Mouse (Mus musculus): ENCODE results near the gene Padi3. TPM values are rescaled to one million over a fixed set of nuclear protein-coding genes. Genes with fewer than 3 reads are reported as not detected.

Gene Padi3
- total and polyA plus RNA-seq, 2 experiments = not detected

DNA sequence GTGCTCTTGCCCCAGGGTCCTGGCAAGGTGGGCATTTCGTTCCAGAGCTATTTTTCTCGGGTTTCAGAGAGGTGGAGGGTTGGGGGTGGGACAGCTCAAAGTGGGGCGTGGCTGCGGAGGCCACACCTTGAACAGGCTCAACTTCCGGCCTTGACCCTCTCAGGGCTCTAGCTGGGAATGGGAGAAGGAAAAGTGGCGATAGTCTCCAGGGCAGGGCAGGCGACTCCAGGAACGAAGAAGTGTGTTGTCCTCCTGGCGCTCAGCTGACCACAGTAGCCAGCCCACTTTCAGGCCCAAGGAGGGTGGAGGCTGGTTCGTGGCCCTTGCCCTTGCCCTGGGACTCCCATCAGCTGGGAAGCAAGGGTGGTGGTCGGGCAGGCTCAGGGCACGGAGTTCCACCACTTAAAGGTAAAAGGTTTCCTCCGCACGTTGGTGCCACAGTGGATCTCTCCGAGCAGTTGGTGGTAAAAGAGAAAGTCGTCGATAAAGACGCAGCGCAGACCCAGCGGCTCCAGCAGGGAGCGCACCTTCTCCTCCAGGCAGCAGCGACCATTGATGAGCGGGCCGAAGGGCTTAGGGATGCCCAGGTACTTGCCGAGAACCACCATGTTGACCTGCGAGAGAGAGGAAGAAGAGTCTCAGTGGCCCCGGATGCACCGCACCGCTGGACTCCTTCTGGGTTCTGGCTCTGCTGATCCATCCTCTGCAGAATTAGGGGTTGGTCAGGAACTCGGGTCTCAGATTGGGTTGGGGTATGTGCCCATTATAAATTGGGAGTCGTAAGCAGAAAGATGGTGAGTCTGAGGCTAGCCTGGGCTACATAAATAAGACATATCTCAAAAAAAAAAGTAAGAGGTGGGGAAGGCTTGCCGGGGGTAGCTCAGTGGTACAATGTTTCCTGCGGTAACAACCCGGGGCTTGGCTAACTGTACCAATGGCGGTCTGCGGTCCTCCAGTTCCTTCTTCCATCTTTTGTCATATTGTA is 4.1 kb upstream of the Padi3 start:
- Histone ChIP-seq H3K4me1 (ENCODE audit: control insufficient read depth, insufficient read depth, low read length) (peaks cover 10% of the 10 kb centered on the region), H3K36me3 (ENCODE audit: control insufficient read depth, insufficient read depth, low read length) (no peaks in the 10 kb centered on the region), H3K4me3 (ENCODE audit: insufficient read depth, low read depth, low read length) (peak overlapping the region; percentile 57), H3K79me2 (ENCODE audit: control insufficient read depth, insufficient read depth, low read length) (no peaks in the 10 kb centered on the region), H3K27me3 (ENCODE audit: control insufficient read depth, insufficient read depth, low read length) (no peaks in the 10 kb centered on the region), H3K9ac (ENCODE audit: low read depth, low read length) (peak overlapping the region; percentile 65), H3K27ac (replicated peaks; ENCODE audit: insufficient read depth, low read depth, low read length) (no peak overlapping the region)
- no peak for TF ChIP-seq POLR2A (IDR thresholded peaks at IDR 0.05; ENCODE audit: extremely low read depth, insufficient read depth, low read length)
- TF ChIP-seq CTCF (IDR thresholded peaks at IDR 0.05; ENCODE audit: low read depth, low read length) = peak; percentile 60
- 28% methylated on average over 36 of the region's 36 CpGs for WGBS
- DNase-seq (ENCODE audit: extremely low read depth, low read depth, low spot score) = no peak

DNA sequence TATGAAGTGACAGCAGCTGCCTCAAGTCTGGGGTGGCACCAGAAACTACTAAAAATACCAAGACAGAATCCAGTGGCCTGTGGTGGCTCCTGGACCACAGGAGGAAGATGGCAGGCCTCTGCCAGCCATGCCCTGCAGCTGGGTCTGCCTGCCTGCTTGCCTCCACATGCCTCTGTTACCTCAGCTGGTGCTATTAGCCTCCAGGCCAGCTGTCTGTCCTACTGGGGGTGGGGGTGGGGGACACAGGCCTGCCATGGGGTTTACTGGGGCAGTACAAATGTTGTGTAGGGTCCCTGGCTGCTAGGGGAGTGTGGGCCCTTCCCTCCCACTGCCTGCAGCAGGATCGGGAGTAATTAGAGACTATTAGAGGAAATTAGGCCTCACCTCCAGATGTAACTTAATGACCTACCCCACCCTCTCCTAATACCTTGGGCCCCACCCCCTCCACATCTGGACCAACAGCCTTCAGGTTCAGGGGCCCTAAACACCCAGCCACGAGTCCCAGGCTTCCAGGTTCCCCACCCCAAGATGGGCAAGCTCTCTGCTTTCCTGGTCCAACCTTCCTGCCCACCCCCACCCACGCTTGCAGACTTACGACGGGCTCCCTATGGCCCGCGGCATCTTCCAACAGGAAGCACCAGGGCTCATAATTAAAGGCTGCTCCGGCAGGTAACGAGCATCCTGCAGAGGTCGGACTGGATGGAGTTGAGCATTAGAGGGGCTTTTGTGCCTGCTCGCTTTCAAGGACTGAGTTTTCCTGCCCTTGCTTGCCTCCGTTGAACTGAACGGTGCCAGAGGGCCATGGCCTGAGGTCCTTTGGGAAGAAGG is 3.1 kb upstream of the Padi3 start:
- DNase-seq (ENCODE audit: extremely low read depth, low read depth, low spot score) = no peak
- H3K27ac ChIP-seq (replicated peaks; ENCODE audit: insufficient read depth, low read depth, low read length) = no peak overlapping the region
- no peak overlapping the region for H3K4me3 ChIP-seq (ENCODE audit: insufficient read depth, low read depth, low read length)
- H3K79me2 ChIP-seq (ENCODE audit: control insufficient read depth, insufficient read depth, low read length) = no peaks in the 10 kb centered on the region
- TF ChIP-seq POLR2A (IDR thresholded peaks at IDR 0.05; ENCODE audit: extremely low read depth, insufficient read depth, low read length) (no peak), CTCF (IDR thresholded peaks at IDR 0.05; ENCODE audit: low read depth, low read length) (no peak)
- no peak overlapping the region for H3K9ac ChIP-seq (ENCODE audit: low read depth, low read length)
- H3K27me3 ChIP-seq (ENCODE audit: control insufficient read depth, insufficient read depth, low read length) = no peaks in the 10 kb centered on the region
- no peaks in the 10 kb centered on the region for H3K36me3 ChIP-seq (ENCODE audit: control insufficient read depth, insufficient read depth, low read length)
- 50% methylated on average over 13 of the region's 13 CpGs for WGBS
- H3K4me1 ChIP-seq (ENCODE audit: control insufficient read depth, insufficient read depth, low read length) = peaks cover 10% of the 10 kb centered on the region

DNA sequence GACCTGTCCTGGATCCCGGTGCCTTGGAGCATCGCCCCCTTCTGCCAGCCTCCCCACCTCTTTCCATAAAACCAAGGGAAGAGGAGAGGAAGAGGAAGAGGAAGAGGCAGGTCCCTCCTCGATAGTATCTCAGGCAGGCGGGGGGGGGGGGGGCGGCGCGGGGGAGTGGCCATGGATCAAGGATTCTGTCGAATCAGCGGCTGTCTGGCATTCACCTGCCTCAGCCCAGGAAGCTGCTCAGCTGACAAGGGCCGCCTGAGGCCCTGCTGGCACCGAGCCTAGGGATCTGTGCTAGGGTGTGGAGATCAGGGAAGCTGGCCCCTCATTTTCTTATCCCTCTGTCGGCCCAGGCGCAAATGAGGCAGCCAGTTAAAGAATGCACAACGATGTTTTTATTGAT is 2.2 kb upstream of the Padi3 start:
- H3K9ac ChIP-seq (ENCODE audit: low read depth, low read length) = no peak overlapping the region
- DNase-seq (ENCODE audit: extremely low read depth, low read depth, low spot score) = no peak
- peaks cover 10% of the 10 kb centered on the region for H3K4me1 ChIP-seq (ENCODE audit: control insufficient read depth, insufficient read depth, low read length)
- no peak for TF ChIP-seq POLR2A (IDR thresholded peaks at IDR 0.05; ENCODE audit: extremely low read depth, insufficient read depth, low read length)
- TF ChIP-seq CTCF (IDR thresholded peaks at IDR 0.05; ENCODE audit: low read depth, low read length) = no peak
- no peaks in the 10 kb centered on the region for H3K36me3 ChIP-seq (ENCODE audit: control insufficient read depth, insufficient read depth, low read length)
- H3K4me3 ChIP-seq (ENCODE audit: insufficient read depth, low read depth, low read length) = no peak overlapping the region
- H3K27me3 ChIP-seq (ENCODE audit: control insufficient read depth, insufficient read depth, low read length) = no peaks in the 10 kb centered on the region
- WGBS = 27% methylated on average over 12 of the region's 14 CpGs
- H3K79me2 ChIP-seq (ENCODE audit: control insufficient read depth, insufficient read depth, low read length) = no peaks in the 10 kb centered on the region
- H3K27ac ChIP-seq (replicated peaks; ENCODE audit: insufficient read depth, low read depth, low read length) = no peak overlapping the region

- H3K27ac ChIP-seq (replicated peaks; ENCODE audit: insufficient read depth, low read depth, low read length) = no peak overlapping the region
- no peak for TF ChIP-seq CTCF (IDR thresholded peaks at IDR 0.05; ENCODE audit: low read depth, low read length)
- TF ChIP-seq POLR2A (IDR thresholded peaks at IDR 0.05; ENCODE audit: extremely low read depth, insufficient read depth, low read length) = no peak
- no peaks in the 10 kb centered on the region for H3K36me3 ChIP-seq (ENCODE audit: control insufficient read depth, insufficient read depth, low read length)
- WGBS = 46% methylated on average over 8 of the region's 8 CpGs
- peaks cover 10% of the 10 kb centered on the region for H3K4me1 ChIP-seq (ENCODE audit: control insufficient read depth, insufficient read depth, low read length)
- no peaks in the 10 kb centered on the region for H3K79me2 ChIP-seq (ENCODE audit: control insufficient read depth, insufficient read depth, low read length)
- DNase-seq (ENCODE audit: extremely low read depth, low read depth, low spot score) = no peak
- H3K9ac ChIP-seq (ENCODE audit: low read depth, low read length) = no peak overlapping the region
- no peak overlapping the region for H3K4me3 ChIP-seq (ENCODE audit: insufficient read depth, low read depth, low read length)
- no peaks in the 10 kb centered on the region for H3K27me3 ChIP-seq (ENCODE audit: control insufficient read depth, insufficient read depth, low read length)
Observed at GRCm38 (mm10) chr4:140812191-140812590, 1.7 kb upstream of the Padi3 start.

DNA sequence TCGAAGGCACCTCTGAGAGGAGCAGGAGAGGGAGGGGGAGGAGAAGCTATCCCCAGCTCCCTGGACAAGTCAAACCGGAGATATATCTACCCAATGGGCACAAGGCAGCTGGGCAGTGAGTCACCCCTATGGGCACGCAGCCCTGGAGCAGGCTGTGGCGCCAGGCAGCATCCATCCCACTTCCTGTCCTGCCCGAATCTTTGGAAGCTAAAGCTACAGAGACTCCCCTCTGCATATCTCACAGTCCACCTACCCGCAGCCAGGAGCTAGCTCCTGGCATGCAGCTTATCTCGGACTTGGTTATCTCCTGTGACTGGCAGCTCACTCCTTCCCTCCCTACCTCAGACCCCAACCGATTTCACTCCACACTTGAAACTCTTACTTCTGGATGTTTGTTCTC is 1.3 kb downstream of the Padi3 start:
- Histone ChIP-seq H3K27me3 (ENCODE audit: control insufficient read depth, insufficient read depth, low read length) (no peaks in the 10 kb centered on the region), H3K79me2 (ENCODE audit: control insufficient read depth, insufficient read depth, low read length) (no peaks in the 10 kb centered on the region), H3K4me1 (ENCODE audit: control insufficient read depth, insufficient read depth, low read length) (peaks cover 2% of the 10 kb centered on the region; the same call in 1 of the 2 replicates), H3K36me3 (ENCODE audit: control insufficient read depth, insufficient read depth, low read length) (no peaks in the 10 kb centered on the region), H3K4me3 (ENCODE audit: insufficient read depth, low read depth, low read length) (no peak overlapping the region), H3K27ac (replicated peaks; ENCODE audit: insufficient read depth, low read depth, low read length) (no peak overlapping the region), H3K9ac (ENCODE audit: low read depth, low read length) (no peak overlapping the region)
- DNase-seq (ENCODE audit: extremely low read depth, low read depth, low spot score) = no peak
- WGBS = 41% methylated on average over 8 of the region's 8 CpGs
- no peak for TF ChIP-seq POLR2A (IDR thresholded peaks at IDR 0.05; ENCODE audit: extremely low read depth, insufficient read depth, low read length)
- no peak for TF ChIP-seq CTCF (IDR thresholded peaks at IDR 0.05; ENCODE audit: low read depth, low read length)
